Mouse (Mus musculus) c-Kit-negative CD71-positive TER-119-positive erythroid progenitor cells, embryonic 14.5 days (primary cell): ENCODE measurements around the gene Daam1.

Experiments used
- DNase-seq: peaks from one replicate; pipeline ENCODE4 v3.0.0-alpha.2; 2013; ENCODE audit warnings: low read depth, low spot score

Gene Daam1

GRCm38 (mm10) chr12:71969941-71970629 is 139.2 kb downstream of the Daam1 start:
- DNase-seq, result no peak

GRCm38 (mm10) chr12:71970791-71971654 is 140.1 kb downstream of the Daam1 start:
- no peak for DNase-seq

GRCm38 (mm10) chr12:71972126-71972525 is 141.2 kb downstream of the Daam1 start:
- DNase-seq, result no peak

GRCm38 (mm10) chr12:71972619-71973266 is 141.9 kb downstream of the Daam1 start:
- DNase-seq, result no peak

GRCm38 (mm10) chr12:71973577-71973976 is 142.7 kb downstream of the Daam1 start:
- no peak for DNase-seq

- no peak for DNase-seq
Observed at GRCm38 (mm10) chr12:71975626-71976025, 144.7 kb downstream of the Daam1 start.

GRCm38 (mm10) chr12:71976361-71976960 is 145.6 kb downstream of the Daam1 start:
- no peak for DNase-seq

GRCm38 (mm10) chr12:71977364-71977763 is 146.5 kb downstream of the Daam1 start:
- DNase-seq, result no peak

- no peak for DNase-seq
Observed at GRCm38 (mm10) chr12:71978513-71979352, 147.9 kb downstream of the Daam1 start.

GRCm38 (mm10) chr12:71980166-71980565 is 149.3 kb downstream of the Daam1 start:
- no peak for DNase-seq

- no peak for DNase-seq
Observed at GRCm38 (mm10) chr12:71980746-71981145, 149.9 kb downstream of the Daam1 start.

- no peak for DNase-seq
Observed at GRCm38 (mm10) chr12:71981250-71981649, 150.4 kb downstream of the Daam1 start.

- no peak for DNase-seq
Observed at GRCm38 (mm10) chr12:71981791-71982190, 150.9 kb downstream of the Daam1 start.

GRCm38 (mm10) chr12:71983102-71983715 is 152.3 kb downstream of the Daam1 start:
- no peak for DNase-seq

GRCm38 (mm10) chr12:71987161-71987560 is 156.3 kb downstream of the Daam1 start:
- DNase-seq, result no peak

- DNase-seq, result no peak
Observed at GRCm38 (mm10) chr12:71987885-71988284, 157.0 kb downstream of the Daam1 start.

- no peak for DNase-seq
Observed at GRCm38 (mm10) chr12:71989596-71989995, 158.7 kb downstream of the Daam1 start.

- DNase-seq, result no peak
Observed at GRCm38 (mm10) chr12:71992599-71993210, 161.8 kb downstream of the Daam1 start.

- DNase-seq, result no peak
Observed at GRCm38 (mm10) chr12:71995831-71996230, 165.0 kb downstream of the Daam1 start.

- no peak for DNase-seq
Observed at GRCm38 (mm10) chr12:71996920-71997319, 166.0 kb downstream of the Daam1 start.
